Mouse (Mus musculus): ENCODE data around the gene Rap1a.

- TF ChIP-seq TAL1 (IDR thresholded peaks at IDR 0.05; ENCODE audit: low read length) (no peak), GATA1 (IDR thresholded peaks at IDR 0.05; ENCODE audit: low read length) (no peak)
These were observed 31.8 kb downstream of the Rap1a start for GRCm38 (mm10) chr3:105769380-105769779.
